Mouse (Mus musculus): Measurements from ENCODE around the gene Itgad.
"Not testable (repeated sequence)": the region's sequence is repeated elsewhere in the genome, so short reads cannot be mapped to it uniquely, and the experiment has no call there.

Gene Itgad

DNA sequence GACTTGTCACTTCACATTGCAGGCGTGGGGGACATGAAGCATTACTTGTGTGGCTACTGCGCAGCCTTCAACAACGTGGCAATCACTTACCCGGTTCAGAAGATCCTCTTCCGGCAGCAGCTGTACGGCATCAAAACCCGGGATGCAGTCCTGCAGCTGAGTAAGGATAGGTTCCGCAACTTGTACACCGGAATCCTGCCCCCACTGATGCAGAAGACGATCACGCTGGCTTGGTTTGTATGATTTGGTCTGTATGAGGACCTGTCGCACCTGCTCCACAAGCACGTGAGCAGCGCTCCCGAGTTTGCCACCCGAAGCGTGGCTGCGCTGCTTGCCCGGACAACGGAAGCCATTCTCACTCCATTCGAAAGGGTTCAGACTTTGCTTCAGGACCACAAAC, at the start of gene Itgad:
Gene Itgad, plus strand, starts transcription at position 301 of the 400 bp plus-strand sequence.
- in situ Hi-C loops (cut with MboI, MseI), result no loop called here

DNA sequence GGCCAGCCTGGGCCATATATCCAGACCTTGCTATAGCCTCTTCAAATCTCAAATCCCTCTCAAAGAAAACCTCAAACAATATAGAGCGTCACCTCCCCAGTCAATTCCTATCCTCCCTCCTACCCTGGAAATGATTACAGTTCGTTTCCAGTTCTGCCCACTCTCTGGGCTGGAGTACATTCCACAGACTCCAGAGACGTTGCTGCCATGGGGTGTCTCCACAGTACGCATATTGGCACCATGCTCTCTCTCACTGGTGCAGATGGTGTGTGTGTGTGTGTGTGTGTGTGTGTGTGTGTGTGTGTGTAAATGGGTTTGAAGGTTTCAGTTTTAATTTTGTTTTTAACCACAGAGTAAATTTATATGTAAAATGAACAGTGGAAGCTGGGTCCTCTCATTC, 48.9 kb upstream of the Itgad start:
- in situ Hi-C loops (cut with MboI, MseI), result no loop called here

DNA sequence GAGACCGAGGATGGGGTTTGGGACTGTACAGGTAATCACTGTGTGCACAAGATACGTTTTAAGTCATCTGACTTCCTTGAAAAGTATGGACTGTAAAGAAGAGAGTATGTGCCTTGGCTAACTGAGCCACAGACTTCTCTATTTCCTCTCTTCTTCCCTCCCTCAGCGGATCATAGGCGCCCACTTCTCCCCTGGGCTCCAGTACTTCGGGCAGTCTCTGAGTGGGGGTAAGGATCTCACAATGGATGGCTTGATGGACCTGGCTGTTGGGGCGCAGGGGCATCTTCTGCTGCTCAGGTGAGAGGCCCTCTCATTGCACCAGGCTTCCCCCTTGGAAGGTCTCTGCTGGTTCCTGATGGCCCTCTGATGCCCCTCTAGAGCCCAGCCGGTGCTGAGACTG, 46.7 kb upstream of the Itgad start:
- in situ Hi-C loops (cut with MboI, MseI), result no loop called here

DNA sequence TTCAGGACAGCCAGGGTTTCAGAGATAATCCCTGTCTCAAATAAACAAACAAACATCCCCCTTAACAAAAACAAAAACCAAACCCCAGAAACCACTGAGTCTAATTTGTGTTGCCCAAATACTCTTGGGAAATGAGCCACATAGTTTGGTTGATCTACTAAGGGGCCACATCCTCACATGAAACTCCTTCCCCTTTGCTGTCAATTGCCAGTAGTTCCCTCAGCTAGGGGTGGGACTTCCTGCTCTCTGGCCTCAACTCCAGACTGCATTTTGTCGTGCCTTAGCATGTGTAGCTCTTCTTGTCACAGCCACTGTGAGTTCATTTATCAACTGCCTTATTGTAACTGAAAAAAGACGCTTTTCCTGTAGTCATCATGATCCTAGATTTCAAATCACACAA, 43.9 kb upstream of the Itgad start:
- in situ Hi-C loops (cut with MboI, MseI), result no loop called here

DNA sequence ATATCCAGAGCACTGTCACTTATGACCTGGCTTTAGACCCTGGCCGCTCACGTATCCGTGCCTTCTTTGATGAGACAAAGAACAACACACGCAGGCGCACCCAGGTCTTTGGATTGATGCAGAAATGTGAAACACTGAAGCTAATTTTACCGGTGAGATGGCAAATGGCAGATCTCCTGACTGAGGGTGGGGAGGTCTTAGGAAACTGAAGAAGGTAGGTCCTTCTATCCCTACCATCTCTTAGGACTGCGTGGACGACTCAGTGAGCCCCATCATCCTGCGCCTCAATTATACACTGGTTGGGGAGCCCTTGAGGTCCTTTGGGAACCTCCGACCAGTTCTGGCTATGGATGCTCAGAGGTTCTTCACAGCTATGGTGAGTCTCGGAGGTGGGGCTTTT, 42.0 kb upstream of the Itgad start:
- in situ Hi-C loops (cut with MboI, MseI), result no loop called here

DNA sequence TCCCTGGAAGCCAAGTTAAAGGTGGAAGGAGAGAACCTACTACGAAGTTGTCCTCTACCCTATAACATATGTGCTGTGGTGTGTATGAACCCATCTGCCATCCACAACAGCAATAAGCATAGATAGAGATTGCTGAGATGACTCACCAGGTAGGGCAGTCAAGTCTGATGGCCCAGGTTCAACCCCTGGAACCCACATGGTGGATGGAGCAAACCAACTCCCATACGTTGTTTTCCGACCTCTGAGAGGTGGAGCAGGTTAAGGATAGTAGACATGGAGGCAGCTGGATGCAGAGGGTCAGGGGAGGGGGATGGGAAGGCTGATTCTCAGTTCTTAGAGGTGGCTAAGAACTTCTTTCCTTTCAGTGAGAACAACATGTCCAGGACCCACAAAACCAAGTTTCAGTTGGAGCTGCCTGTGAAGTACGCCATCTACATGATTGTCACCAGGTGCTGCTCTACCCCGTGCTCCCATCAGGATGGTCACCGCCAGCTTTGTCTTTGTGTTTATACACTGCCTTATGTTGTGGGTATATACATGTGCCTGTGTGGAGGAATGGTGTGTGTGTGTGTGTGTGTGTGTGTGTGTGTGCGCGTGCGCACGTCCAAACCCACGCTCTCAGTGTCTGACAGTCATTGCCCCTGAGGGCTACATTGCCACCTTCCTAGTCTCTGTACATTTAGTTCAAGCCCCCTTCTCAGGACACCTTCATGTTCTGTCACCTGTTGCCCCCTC, 39.6 kb upstream of the Itgad start:
- in situ Hi-C loops (cut with MboI, MseI), result no loop called here

DNA sequence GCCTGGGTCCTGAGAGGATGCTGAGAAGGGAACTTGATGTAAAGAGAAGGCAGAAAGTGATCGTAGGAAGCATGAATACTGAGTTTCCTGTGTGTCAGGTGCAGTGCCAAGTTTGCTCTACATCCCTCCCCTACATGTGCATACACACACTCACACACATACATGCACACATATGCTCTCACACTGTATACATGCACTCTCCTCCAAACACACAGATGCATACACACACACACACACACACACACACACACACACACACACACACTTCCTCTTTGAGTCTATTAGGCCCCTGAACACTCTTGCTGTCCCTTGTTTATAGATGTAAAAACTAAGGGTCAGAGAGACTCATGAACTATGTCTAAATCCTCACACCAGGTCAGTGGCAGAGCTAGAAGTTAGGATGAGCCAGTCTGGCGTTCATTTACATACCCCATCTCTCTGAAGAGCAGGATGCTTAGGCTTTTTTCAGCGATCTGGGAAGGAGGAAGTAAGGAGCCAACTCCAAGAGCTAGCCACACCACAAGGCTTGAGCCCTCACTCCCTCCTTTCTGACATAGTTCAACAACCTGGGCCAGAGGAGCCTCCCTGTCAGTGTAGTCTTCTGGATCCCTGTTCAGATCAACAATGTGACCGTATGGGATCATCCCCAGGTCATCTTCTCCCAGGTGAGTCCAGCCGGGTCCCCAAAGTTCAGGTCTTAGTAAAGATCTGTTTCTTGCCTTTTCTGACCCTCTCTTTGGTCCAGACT, 38.8 kb upstream of the Itgad start:
- in situ Hi-C loops (cut with MboI, MseI), result no loop called here

DNA sequence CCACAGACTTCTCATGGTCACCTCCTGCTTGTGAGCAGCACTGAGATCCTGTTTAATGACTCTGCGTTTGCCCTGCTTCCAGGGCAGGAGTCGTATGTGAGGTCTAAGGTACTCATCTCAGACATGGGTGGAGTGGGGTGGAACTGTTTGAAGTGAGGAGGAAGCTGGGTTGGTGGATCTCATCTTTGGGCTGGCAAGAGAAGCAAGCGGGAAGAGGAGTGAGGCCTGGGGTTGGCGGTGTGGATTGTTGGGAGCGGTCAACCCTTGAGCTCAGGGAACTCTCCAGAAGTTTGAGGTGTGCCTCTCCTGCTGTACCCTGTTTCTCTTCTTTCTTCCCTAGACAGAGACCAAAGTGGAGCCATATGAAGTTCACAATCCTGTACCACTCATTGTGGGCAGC, 37.8 kb upstream of the Itgad start:
- in situ Hi-C loops (cut with MboI, MseI), result no loop called here

DNA sequence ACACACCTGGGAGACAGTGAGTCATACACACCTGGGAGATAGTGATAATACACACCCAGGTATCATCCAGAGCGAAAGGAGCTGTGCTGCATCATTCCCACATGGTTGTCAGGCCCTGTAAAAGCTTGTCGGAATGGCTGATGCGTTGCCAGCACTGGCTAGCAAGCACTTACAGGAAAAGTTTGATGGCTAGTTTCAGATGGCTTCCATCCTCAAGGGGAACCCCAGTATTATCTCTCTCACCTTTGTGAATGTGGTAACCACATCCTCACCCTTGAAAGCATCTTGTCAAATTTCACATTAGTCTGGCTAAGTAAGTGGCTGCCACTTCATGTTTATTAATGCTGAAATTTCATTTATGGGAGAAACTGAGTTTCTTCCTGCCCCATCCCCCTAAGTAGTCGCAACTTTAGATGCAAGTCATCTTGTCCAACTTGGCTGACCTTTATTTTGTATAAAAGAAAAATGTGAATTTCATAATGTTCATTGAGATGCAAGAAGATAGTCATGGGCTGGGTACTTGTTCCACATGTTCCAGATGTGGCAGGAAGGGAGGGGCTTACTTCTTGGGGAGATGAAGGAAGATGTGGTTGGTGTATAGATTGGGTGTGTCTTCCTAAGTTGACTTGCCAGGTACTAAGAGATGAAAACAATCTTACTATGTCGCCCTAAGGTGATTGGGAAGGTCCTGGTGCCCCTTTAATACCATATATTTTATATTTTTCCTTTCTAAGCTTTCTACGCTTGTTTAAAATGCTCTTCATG, 34.3 kb upstream of the Itgad start:
- in situ Hi-C loops (cut with MboI, MseI), result no loop called here

DNA sequence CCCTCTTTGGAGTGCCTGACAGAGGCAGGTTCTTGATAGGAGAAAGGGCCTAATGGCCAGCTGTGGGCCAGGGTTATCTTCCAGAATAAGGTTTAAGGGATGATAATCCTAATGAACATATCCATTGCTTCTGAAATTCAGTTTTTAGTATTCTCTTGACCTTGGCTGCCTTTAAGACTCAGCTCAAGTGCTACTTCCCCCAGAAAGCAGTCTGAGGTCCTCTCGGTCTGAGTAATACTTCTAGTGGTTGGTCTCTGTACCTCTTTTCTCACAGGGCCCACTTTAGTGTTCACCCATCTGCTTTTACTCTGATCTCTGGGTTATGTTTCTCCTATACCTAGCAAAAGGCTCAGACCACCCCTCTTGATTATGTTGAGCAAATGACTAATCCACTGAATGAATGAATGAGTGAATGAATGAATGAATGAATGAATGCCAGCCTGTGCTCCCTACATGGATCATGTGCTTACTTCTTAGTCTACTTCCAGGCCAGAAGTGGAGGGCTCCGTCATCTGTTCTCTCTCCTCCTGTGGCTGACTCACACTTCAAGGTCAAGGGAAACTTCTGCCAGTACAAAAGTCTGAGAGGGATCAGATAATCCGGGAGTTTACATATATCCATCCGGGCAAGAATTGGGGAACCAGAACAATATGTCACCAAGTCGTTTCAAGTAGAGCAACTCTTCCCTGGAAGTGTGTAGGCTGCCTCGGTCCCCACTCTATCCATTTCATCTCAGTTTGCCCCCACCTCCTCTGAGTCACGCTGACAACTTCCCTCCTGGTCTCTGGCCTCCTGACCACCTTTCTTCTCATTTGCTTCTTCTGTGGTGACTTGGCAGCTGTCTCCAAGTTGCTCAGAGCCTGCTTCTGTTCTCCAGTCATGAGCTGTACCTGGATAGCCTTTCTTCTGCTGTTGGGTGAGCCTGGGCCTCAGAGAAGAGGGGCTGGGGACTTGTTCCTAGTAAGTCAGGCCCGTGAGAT, 25.1 kb upstream of the Itgad start, which contains the start of gene Itgax:
Gene Itgax, plus strand, starts transcription at position 807 of the 980 bp plus-strand sequence.
- in situ Hi-C loops (cut with MboI, MseI), result no loop called here

DNA sequence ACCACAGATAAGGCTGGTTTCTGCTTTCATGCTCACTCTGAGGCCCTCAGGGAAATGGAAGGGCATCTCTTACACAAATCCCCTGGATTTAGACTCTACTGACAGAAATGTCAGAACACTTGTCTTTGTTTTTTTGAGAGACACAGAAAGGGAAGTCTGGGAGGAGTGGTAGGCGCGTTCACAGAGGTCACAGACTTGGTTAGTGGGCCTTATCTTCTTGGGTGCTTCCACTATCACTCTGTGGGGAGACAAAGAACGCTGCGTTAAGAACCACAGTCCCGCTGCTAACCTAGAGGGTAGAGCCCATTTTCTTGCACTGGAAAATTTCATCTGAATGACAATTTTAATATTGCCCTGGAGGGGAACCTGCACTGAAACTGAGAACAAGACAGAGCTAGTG, 22.0 kb upstream of the Itgad start:
- in situ Hi-C loops (cut with MboI, MseI), result no loop called here

DNA sequence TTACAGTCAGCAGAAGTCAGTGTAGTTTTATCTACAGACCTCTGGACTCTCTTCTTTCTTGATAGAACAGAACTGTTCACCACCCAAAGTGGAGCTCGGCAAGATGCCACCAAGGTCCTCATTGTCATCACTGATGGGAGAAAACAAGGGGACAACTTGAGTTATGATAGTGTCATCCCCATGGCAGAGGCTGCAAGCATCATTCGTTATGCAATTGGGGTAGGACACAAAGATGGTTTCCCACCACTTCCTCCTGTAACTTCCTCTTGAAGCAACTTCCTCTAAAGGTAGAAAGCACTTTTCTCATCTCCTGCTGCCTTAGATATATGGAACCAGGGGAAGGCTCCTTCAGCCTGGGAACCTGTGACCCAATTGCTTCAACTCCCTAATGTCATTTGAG, 20.6 kb upstream of the Itgad start:
- in situ Hi-C loops (cut with MboI, MseI), result no loop called here

DNA sequence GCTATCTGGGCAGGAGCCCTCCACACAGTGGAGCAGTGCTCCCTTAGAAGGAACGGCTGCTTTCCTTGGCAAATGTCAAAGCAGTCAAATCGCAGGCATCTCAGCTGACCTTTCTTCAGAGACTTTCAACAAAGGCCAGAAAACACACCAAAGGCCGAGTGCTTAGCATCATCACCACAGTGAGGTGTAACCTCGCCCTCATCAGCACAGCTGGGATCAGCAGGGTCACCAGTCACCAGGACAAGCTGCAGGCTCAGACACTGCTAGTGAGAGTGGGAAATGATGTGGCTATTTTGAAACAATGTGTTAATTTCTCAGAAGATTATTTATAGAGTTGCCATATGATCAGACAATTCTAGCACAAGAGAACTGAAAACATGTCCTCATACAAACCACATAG, 17.2 kb upstream of the Itgad start:
- in situ Hi-C loops (cut with MboI, MseI), result no loop called here

DNA sequence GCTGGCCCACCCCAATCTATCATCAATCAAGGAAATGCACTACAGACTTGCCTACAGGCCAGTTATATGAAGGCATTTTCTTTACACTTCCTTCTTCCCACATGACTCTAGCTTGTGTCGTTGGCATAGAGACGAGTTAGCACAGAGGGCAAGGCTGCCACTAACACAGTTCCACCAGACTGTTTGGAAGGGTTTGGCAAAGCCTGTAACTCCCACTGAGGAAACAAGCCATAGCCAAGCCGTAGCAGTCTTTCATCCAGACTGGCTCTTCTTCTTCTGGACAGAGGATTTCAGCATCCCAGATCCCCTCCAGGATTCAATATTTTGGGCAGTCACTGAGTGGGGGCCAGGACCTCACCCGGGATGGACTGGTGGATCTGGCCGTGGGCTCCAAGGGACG, 14.6 kb upstream of the Itgad start:
- in situ Hi-C loops (cut with MboI, MseI), result no loop called here

DNA sequence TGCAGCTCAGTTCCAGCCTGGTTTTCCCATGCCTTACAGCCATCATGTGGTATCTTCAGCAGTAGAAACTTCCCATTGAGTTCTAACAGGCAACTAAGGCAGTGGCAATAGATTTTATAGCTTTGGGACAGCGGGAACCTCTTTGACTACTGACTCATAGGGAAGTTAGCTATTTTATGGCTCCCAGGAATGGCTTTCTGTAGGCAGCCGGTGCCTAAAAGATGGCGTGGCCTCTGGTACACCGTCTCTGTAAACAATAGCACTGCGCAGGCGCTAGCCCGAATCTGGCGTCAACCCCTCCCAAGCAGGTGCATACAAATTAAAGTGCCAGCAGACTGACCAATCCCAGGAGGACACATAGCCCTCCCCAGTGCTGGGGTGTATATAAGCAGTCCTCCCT, 3.2 kb upstream of the Itgad start:
- in situ Hi-C loops (cut with MboI, MseI), result no loop called here

DNA sequence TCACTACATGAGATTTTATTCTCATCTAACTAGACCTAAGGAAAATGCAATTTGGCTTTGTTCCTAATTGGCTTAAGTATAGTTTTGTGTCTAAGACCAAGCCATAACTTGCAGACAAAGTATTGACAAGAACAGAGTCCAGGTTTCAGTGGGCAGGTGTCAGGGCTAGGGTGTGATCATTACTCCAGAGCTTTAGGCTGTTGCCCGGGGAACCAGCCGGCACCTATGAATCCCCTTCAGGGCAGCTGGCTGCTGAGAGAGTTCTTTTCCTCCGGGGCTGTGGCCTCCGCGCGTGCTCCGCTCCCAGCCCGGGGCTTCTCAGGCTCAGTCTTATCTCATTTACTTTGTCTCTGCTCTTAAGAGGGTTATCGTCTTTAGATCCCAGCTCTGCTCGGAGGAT, 748 bp downstream of the Itgad start:
- in situ Hi-C loops (cut with MboI, MseI), result no loop called here

DNA sequence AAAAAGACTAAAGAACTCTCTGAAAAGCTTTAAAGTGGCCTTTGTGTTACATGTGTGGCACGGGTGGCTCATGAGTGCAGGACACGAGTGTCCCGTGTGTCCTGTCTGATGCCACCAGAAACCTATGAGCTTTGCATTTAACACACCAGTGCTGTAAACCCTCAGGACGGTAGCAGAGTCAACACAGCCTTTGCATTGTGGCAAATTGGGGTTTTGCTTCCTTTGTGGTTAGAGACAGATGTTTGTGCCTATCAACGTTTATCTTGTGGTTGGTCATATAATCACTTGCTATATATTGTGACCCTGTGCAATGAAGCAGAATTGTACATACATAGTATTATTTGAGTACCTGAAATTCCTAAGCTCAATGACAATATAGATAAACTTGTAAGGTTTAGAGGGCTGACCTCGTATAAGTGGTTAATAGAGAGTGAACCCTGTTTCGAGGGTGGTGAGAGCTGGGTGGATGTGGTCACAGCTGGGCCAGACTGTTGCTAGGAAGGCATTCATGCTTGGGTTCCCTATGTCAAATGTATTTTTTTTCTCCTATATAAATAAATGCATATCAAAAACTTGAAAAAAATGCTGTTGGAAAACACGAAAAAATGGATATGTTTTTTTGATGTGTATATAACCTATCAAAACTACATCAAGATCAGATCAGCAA, 4.6 kb downstream of the Itgad start:
- in situ Hi-C loops (cut with MboI, MseI), result not testable (repeated sequence)

DNA sequence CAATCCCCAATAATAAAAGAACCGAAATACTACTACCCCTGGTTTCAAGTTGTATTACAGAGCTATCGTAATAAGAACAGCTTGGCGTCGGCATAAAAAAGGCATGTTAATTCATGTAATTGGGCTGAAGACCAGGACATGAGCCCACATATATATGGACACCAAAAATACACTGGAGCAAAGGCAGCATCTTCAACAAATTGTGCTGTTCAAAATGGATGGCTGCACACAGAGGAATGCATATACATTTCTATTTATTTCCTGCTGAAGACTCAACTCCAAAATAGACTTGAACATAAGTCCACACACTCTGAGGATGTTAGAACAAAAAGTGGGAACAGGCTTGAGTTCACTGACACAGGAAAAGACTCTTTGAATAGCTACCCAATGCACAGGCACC, 9.8 kb downstream of the Itgad start:
- in situ Hi-C loops (cut with MboI, MseI), result no loop called here

DNA sequence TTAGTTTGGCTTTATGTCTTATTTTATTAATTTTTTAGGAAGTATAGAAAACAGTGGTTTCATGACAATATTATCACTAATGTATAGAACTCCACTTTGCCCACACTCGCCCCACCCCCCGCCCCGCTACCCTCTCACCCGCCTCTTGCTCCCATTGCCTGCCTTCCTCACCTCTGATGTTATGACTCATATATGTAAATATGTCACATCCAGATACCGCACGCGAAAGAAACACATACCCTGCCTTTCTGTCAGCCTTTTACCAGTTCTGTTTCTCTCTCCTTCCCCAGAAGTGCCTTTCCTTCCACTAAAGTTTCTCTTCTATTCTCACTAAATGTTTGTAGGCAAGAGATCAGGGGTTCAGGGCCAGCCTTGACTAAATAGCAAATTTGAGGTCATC, 12.2 kb downstream of the Itgad start:
- in situ Hi-C loops (cut with MboI, MseI), result no loop called here

DNA sequence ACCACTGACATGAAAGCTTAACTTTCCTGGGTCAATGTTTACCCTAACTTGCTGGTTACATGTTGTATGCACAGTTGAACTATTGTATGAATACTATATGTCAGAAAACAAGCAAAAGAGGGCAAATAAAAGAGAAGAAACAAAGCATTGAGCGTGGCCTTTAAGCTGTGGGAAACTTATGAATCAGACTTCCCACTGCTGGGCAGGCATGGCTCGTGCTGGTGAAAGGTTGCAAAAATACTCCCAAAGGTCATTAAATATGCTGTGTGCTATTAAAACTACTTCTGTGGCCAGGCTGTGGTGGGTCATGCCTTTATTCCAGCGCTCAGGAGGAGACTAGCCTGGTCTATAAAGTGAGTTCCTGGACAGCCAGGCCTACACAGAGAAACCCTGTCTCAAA, 15.8 kb downstream of the Itgad start:
- in situ Hi-C loops (cut with MboI, MseI), result no loop called here

DNA sequence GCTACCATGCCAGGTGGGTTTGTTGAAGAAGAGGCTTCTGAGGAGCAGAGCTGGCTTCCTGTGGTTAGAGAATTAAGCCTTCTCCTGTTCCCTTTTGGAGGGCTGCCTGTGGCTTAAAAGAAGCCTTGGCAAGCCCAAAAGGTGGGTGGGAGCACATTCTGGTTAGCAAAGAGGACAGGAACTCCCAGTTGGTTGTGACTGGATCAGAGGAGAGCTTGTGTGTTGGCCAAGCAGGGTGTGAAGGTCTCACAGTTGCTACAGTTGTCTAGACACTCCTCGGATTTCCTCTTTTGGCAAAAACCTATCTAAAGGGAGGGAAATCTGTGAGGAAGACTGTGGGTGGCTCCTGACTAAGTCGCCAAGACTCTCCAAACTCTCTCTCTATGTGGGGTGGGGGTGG, 24.2 kb downstream of the Itgad start:
- in situ Hi-C loops (cut with MboI, MseI), result no loop called here

Measured in T-helper 17 cell (primary cell).